Mouse (Mus musculus) retina, postnatal 7 days (tissue): ENCODE data around the gene Gpx7.

ENCODE experiments used
- DNase-seq: peaks from one replicate; pipeline ENCODE4 v3.0.0-alpha.2; 2012; ENCODE audit warnings: low read depth, low spot score

The Gpx7 gene

DNA sequence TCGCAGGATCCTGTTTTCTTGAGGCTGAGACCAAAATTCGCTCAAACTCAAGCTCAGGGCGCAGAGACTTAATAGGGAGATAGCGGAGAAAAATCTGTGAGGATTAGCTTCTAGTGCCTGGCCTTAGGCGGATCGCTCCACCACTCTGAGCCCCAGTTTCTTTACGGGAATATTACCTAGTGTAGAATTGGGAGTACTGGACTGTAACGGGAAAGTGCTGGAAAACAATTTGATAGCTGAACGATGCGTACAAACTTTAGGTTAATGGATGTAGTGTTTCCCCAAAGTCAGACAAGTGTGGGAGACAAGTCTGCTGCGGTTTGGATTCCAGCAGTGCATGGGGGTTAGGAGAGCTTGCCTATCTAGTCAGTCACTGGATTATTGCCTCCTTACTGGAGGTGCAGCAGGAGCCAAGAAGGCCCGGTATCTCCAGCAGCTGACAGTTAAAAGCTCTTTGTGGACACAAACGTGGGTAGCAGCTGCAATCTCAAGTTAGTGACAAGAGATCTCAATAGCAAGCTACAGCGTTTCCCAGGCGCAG is at the start of gene Gpx7:
Gpx7 (minus strand) TSS at position 101 of the 541 bp plus-strand sequence.
- no peak for DNase-seq

DNA sequence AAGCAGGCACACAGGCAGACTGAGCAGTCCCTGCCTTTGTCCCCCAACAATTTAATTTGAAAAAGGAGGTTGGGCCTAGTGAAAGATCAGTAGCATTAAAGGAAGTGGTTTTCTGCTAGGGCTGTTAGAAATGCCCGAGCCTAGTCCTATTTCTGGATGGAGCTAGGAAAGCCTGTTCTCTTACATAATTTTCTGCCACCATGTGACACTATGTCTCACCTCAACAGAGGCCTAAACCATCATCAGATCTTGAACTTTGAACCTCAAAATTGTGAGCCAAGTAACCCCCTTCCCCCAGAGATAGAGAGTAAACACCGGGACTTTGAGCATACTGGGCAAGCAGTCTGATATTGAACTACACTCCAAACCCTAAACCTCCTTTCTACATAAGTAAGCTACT is 49.3 kb upstream of the Gpx7 start:
- DNase-seq: no peak

DNA sequence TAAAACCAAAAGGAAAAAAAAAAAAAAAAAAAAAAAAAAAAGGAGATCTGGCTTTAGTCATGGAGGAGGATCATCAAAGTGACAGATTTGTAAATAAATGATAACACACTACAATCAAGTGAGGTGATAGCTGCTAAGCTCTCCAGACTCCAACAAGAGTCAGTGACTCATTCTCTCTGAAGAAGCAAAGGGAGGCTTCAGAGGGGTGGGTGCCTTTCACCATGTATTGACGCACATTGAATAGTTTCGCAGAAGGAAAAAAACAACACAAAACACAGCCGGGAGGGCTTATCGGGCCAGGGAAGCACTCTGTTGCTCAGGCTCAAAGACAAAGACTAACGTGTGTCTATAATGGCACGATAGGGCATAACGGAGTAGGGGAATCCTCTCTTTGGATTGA is 41.3 kb upstream of the Gpx7 start:
- no peak for DNase-seq

- DNase-seq: no peak
Measured at GRCm38 (mm10) chr4:108438082-108438840, 31.5 kb upstream of the Gpx7 start.

- no peak for DNase-seq
Measured at GRCm38 (mm10) chr4:108436225-108436624, 29.5 kb upstream of the Gpx7 start.

DNA sequence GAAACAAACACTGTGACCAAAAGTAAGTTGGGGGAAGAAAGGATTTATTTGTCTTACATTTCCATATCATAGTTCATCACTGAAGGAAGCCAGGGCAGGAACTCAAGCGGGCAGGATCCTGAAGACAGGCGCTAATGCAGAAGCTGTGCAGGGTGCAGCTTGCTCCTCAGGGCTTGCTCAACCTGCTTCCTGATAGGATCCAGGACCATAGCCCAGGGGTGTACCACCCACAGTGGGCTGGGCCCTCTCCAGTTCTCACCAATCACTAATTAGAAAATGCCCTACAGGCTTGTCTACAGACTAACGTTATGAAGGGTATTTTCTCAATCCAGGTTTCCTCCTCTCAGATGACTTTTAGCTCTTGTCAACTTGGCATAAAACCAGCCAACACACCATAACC is 28.9 kb upstream of the Gpx7 start:
- no peak for DNase-seq

GRCm38 (mm10) chr4:108434781-108435180 is 28.0 kb upstream of the Gpx7 start:
- no peak for DNase-seq

DNA sequence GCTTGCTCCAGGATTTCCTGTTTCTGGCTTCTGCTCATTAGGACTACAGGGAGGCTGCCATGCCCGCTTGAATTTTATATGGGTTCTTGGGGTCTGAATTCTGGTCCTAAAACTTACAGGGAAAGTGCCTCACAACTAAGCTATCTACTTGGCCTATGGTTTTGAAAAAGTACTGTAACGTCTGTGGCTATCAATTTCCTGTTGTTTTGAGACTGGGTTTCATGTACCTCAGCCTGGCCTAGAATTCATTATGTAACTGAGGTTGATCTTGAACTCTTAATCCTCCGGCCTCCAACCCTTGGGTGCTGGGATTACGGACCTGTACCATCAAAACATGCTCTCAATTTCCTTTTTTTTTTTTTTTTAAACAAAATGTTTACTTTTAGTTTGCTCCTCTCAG is 27.5 kb upstream of the Gpx7 start:
- no peak for DNase-seq

DNA sequence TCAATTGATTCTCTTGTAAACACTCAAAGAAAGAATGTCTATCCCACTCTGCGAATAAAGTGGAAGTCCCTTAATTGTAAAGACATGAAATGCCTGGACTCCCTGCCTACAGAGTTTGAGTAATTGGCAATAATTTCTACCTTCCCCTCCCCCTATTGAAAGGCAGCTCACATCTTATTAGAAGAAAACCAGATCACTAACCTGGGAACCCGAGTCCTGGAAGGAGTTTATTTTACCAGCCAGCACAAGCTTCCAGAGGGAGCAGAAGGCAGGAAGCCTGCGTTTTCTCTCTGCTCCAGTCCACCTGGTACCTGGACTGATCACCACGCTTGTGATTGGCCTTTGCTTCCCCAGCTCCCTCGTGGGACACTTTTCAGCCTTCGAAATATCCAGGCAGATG is 26.6 kb upstream of the Gpx7 start:
- DNase-seq: no peak

DNA sequence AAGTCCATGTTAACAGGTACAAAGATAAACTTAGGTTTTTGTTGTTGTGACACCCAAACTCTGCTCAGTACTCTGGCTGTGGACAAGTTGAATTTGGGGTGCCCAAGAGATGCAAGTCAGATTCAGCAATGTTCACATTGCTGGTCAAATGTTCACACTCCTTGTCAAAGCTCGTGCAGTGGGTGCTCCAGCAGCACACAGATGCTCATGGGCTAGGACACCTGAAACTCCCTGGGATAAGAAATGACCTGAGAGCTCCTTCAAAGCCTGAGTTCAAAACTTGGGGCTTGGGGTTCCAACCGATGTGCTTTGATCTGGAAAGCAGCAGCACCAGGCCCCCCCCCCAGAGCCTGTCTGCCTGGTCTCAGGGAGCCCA is 24.8 kb upstream of the Gpx7 start:
- no peak for DNase-seq

DNA sequence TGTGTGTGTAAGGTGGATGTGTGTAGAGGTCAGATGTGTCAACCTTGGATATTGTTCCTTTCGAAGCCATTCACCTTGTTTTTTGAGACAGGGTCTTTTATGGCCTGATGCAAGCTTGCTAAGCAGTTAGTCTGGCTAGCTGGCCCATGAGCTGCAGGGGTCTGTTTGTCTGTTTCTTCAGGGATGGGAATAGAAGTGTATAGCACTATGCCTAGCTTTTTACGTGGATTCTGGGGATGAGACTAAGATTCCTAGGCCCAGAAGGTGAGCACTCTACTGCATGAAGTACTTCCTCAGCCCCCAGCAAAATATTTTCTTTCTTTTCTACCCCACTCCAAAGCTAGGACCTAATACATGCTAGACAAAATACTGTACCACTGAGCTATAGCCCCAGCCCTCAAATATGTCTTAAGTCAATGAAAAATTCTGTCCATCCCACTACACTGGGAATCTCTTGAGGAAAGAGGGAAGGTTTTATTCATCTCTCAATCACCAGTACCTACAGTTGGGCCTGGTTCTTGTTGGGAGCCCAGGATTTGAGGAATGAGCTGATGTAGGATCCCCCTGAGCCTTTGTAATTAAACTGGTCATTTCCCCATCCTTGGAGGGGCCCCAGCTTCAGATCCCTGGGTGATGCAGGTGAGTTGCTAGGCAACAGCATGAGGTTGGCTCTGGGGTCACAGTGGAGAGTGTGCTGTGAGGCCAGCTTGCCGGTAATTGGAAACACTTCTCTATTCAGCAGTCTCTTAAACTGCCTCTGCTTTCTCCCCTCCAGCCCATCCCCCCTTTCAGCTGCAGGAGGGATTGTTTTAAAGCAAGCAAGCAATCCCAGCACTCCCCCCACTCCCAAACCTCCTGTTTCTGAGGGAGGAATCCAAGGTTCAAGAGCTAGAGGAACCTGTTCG is 24.1 kb upstream of the Gpx7 start:
- DNase-seq: no peak

- no peak for DNase-seq
Measured at GRCm38 (mm10) chr4:108428341-108428721, 21.6 kb upstream of the Gpx7 start.

- no peak for DNase-seq
Measured at GRCm38 (mm10) chr4:108427719-108428340, 21.1 kb upstream of the Gpx7 start.

GRCm38 (mm10) chr4:108424587-108424986 is 17.8 kb upstream of the Gpx7 start:
- no peak for DNase-seq

GRCm38 (mm10) chr4:108407621-108408020 is 860 bp upstream of the Gpx7 start:
- no peak for DNase-seq

- DNase-seq: no peak
Measured at GRCm38 (mm10) chr4:108406138-108406860, 462 bp downstream of the Gpx7 start.

DNA sequence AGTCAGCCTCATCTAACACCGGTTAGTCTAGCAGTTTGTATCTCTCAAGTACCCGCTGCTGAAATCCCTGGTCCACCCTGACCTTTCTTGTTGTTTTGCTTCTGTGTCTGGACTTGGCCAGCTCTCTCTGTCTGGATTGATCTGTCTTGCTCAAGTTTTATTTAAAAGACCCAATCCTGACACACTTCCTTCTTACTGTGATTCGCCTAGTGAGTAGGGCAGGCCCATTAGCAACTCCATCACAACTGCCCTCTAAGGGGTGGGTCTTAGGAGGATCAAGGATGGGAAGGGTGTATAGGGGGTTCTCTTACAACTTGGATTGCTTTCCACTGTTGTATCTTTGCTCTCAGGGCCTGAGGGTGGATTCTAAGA is 1.0 kb downstream of the Gpx7 start:
- DNase-seq: no peak

GRCm38 (mm10) chr4:108403861-108404635 is 2.7 kb downstream of the Gpx7 start:
- no peak for DNase-seq

- no peak for DNase-seq
Measured at GRCm38 (mm10) chr4:108400395-108400794, 6.4 kb downstream of the Gpx7 start.

DNA sequence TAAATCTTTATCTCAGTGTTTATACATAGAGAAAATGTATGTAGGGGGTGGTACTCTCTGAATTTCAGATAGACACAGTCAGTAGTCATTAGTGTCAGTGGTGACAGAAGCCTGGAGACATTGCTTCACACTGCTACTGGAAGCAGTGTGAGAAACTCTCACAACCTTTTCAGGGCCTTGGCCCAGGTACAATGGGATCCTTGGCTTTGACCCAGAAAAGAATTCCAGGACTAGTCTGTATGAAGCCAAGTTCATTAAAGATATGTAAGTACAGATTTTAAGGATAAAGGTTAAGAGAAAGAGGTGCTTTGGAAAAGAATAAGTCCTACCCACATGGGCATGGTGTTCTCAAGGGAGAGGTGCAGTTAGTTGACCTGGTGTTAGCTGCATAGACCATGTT is 12.5 kb downstream of the Gpx7 start:
- no peak for DNase-seq

- no peak for DNase-seq
Measured at GRCm38 (mm10) chr4:108392558-108392957, 14.2 kb downstream of the Gpx7 start.
